Mouse (Mus musculus) liver, embryonic 16.5 days (tissue): Measurements from ENCODE around the gene Zfp689. TPM values are rescaled to one million over a fixed set of nuclear protein-coding genes. Genes with fewer than 3 reads are reported as not detected.
"Not testable (repeated sequence)": the region's sequence is repeated elsewhere in the genome, so short reads cannot be mapped to it uniquely, and the experiment has no call there.

Experiments used
- ATAC-seq: fragments of 200-750 bp; cut with Nextera tagmentation; 2 replicates; pipeline ENCODE4 v1.8.0; 2017; ENCODE audit warnings: low read depth, mild to moderate bottlenecking, moderate number of reproducible peaks, moderate library complexity
- H3K27ac ChIP-seq: fragments of 300-500 bp; sonication (generic); 2 replicates; pipeline ENCODE4 v1.5.1; 2014; ENCODE audit warnings: mild to moderate bottlenecking, low read length
- H3K27me3 ChIP-seq: fragments of 300-500 bp; sonication (generic); 2 replicates; pipeline ENCODE4 v1.6.1; 2014; ENCODE audit warnings: low read depth, low read length, mixed read lengths; ENCODE audit not compliant: control insufficient read depth, insufficient read depth
- H3K36me3 ChIP-seq: fragments of 300-500 bp; sonication (generic); 2 replicates; pipeline ENCODE4 v1.6.1; 2014; ENCODE audit warnings: mild to moderate bottlenecking; ENCODE audit not compliant: control insufficient read depth, insufficient read depth
- H3K4me1 ChIP-seq: fragments of 300-500 bp; sonication (generic); 2 replicates; pipeline ENCODE4 v1.6.1; 2014; ENCODE audit warnings: low read depth, low read length, mixed read lengths; ENCODE audit not compliant: control insufficient read depth
- H3K4me2 ChIP-seq: fragments of 300-500 bp; sonication (generic); 2 replicates; pipeline ENCODE4 v1.6.1; 2014; ENCODE audit warnings: low read depth, low read length, mixed read lengths
- H3K4me3 ChIP-seq: fragments of 300-500 bp; sonication (generic); 2 replicates; pipeline ENCODE4 v1.5.1; 2014; ENCODE audit warnings: low read depth, mild to moderate bottlenecking, low read length
- H3K9ac ChIP-seq: fragments of 300-500 bp; sonication (generic); 2 replicates; pipeline ENCODE4 v1.6.1; 2014; ENCODE audit warnings: low read depth, low read length
- H3K9me3 ChIP-seq: fragments of 300-500 bp; sonication (generic); replicated peaks from 2 replicates; pipeline ENCODE4 v1.6.1; 2016; ENCODE audit warnings: low read length; ENCODE audit not compliant: control insufficient read depth
- WGBS: fragments of 180-500 bp; shearing (Covaris S2); extraction: QIAGEN DNeasy Blood & Tissue Kit; methylation state at CpG from one replicate; pipeline ENCODE4 v1.1.7; 2014; ENCODE audit not compliant: insufficient replicate concordance; 5-methylcytosine and 5-hydroxymethylcytosine counted together
- polyA plus RNA-seq: library from polyadenylated mRNA; unstranded; fragments of >200 nt; fragmentation: Nextera tagmentation; extraction: Ambion mirVana; gene quantifications from 2 replicates; pipeline ENCODE4 v1.2.1, GENCODE M21; 2015

Gene Zfp689
- 2.2 and 2.9 TPM in 2 replicates for polyA plus RNA-seq

DNA sequence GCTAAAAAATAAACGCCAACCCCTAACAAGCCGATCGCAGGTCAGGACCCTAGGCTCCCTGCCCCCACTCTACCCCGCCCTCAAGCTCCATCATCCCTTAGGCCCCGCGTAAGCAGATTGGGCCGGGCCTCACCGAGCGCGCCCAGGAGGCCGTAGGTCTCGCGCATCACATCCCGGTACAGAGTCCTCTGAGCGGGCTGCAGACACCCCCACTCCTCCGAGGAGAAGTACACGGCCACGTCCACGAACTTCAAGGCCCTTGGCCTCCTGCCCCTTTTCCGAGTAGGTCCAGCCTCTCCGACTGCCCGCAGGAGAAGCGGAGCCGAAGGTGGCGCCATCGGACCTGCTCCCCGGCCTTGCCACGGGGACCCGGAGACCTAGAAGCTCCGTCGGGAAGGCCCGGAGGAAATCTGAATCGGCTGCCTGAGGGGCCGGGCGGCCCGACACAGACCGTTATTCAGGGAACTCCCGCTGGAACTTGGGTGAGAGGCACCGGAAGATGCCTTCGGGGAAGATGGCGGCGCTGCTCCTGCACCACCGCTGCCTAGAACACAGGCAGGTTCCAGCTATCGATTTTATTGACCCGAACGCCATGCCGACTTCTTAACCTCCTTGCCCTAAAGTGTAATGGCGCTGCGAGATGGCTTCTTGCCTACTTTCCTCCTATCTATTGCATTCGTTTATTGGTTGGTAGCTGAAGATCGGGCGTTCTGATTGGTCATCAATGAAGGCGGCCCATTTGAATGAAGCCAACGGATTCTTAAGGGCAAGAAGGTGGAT is at the start of gene Zfp689:
Gene Zfp689, minus strand, starts transcription at position 638 of the 780 bp plus-strand sequence.
- Histone ChIP-seq H3K9ac (peak within 1 kb of the TSS; percentile 94), H3K27me3 (no peaks in the 10 kb centered on the region), H3K4me1 (peaks cover 26% of the 10 kb centered on the region), H3K4me2 (peak within 1 kb of the TSS; percentile 78), H3K9me3 (no peaks in the 10 kb centered on the region), H3K4me3 (peak within 1 kb of the TSS; percentile 98), H3K36me3 (peaks cover 18% of the 10 kb centered on the region), H3K27ac (peak within 1 kb of the TSS; percentile 94)
- ATAC-seq, result peak; percentile 92
- under 1% methylated on average over 54 of the region's 54 CpGs for WGBS

DNA sequence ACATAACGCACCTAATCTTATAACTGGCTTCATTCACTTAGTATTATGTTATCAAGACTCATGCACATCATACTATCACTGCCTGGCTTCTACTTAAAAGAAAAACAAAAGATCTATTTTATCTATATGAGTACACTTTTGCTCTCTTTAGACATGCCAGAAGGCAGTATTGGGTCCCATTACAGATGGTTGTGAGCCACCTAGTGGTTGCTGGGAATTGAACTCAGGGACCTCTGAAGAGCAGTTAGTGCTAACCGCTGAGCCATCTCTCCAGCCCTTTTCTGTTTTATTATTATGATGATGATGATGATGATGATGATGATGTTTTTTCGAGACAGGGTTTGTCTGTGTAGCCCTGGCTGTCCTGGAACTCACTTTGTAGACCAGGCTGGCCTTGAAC is 49.4 kb upstream of the Zfp689 start:
- 45% methylated on average over 3 of the region's 3 CpGs for WGBS
- Histone ChIP-seq H3K4me1 (peaks cover 4% of the 10 kb centered on the region), H3K4me2 (no peak overlapping the region), H3K4me3 (no peak overlapping the region), H3K27ac (no peak overlapping the region), H3K9me3 (no peaks in the 10 kb centered on the region), H3K27me3 (no peaks in the 10 kb centered on the region), H3K9ac (no peak overlapping the region), H3K36me3 (no peaks in the 10 kb centered on the region)
- ATAC-seq, result peak; percentile 48; the same call in 1 of the 2 replicates

DNA sequence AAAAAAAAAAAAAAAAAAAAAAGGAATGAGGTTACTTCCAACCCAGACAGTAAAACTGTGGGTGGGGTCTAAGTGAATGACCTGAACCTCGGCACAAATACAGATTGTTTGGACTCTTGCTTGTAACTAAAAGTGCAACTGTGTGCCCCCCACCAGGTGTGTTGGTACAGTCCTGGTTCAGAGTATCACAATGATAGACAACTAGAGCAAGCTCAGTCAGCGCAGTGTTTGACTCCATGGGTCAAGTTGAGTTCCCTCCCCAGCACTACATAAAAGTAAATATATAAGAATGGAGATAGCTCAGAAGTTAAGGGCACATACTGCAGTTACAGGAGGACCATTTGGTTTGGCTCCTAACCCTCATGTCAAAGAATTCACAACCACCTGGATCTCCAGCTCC is 48.4 kb upstream of the Zfp689 start:
- no peak overlapping the region for H3K4me3 ChIP-seq
- no peak overlapping the region for H3K4me2 ChIP-seq
- H3K4me1 ChIP-seq, result peaks cover 4% of the 10 kb centered on the region
- no peaks in the 10 kb centered on the region for H3K27me3 ChIP-seq
- H3K27ac ChIP-seq, result 0 out of 2 replicates have a peak overlapping the region, but pooled peaks have one; percentile 21
- no peak overlapping the region for H3K9ac ChIP-seq
- no peaks in the 10 kb centered on the region for H3K36me3 ChIP-seq
- 68% methylated on average over 2 of the region's 2 CpGs for WGBS
- H3K9me3 ChIP-seq, result no peaks in the 10 kb centered on the region
- peak; percentile 66 for ATAC-seq

DNA sequence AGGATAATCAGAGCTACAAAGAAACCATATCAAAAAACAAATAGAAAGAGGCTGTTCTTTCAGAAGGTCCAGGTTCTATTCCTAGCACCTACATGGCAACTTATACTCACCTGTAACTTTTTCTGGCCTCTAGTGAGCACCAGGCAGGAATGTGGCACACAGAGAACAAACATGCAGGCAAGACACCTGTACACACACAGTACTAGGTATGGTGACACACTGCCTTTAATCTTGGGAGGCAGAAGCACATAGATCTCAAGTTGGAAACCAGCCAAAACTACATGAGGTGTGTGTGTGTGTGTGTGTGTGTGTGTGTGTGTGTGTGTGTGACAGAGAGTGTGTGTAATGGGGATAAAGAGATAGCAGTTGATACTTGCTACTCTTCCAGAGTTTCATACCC is 45.7 kb upstream of the Zfp689 start:
- ATAC-seq, result no peak
- H3K4me1 ChIP-seq, result peaks cover 4% of the 10 kb centered on the region

DNA sequence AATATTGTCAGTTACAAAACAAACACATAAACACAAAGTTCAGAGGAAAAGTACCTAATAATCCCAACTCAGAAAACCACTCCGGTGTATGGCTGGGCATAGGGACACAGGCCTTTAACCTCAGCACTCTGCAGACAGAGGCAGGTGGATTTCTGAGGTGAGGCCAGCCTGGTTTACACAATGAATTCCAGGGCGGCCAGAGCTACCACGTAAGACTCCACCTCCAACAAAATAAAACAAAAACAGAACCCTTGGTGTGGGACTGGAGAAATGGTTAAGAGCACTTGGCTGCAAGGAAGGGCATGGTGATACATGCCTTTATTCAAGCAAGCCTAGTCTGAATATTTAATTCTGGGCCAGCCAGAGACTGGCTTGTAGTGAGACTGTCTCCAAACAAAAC is 42.9 kb upstream of the Zfp689 start:
- peaks cover 39% of the 10 kb centered on the region for H3K36me3 ChIP-seq
- H3K27me3 ChIP-seq, result no peaks in the 10 kb centered on the region
- H3K4me3 ChIP-seq, result no peak overlapping the region
- WGBS, result 90% methylated on average over 3 of the region's 3 CpGs
- no peaks in the 10 kb centered on the region for H3K9me3 ChIP-seq
- no peak for ATAC-seq
- H3K4me1 ChIP-seq, result no peaks in the 10 kb centered on the region; the same call in 1 of the 2 replicates
- H3K27ac ChIP-seq, result no peak overlapping the region
- no peak overlapping the region for H3K4me2 ChIP-seq
- no peak overlapping the region for H3K9ac ChIP-seq

More for the DNA sequence above, 45.7 kb upstream of the Zfp689 start:
- Histone ChIP-seq H3K27ac (no peak overlapping the region), H3K9me3 (no peaks in the 10 kb centered on the region), H3K36me3 (peaks cover 19% of the 10 kb centered on the region), H3K9ac (no peak overlapping the region), H3K4me2 (no peak overlapping the region), H3K4me3 (no peak overlapping the region), H3K27me3 (no peaks in the 10 kb centered on the region)

DNA sequence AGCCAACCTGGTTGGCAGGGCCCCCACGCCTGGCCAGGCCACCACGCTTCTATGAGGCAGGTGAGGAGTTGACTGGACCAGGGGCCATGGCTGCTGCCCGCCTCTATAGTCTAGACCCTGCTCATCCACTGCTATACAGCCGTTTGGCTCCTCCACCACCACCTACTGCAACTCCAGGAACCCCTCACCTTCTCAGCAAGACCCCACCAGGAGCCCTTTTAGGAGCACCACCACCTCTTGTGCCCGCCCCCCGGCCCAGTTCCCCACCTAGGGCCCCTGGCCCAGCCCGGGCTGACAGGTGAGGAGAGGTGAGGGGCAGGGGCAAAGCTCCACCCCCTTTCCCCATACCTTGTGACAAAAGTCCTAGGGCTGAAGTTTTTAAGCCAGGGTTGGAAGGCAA is 41.0 kb upstream of the Zfp689 start:
- Histone ChIP-seq H3K4me1 (no peaks in the 10 kb centered on the region; the same call in 1 of the 2 replicates), H3K9me3 (no peaks in the 10 kb centered on the region), H3K4me2 (no peak overlapping the region), H3K4me3 (no peak overlapping the region), H3K36me3 (peaks cover 48% of the 10 kb centered on the region), H3K27ac (no peak overlapping the region), H3K9ac (no peak overlapping the region), H3K27me3 (no peaks in the 10 kb centered on the region)
- ATAC-seq, result 0 out of 2 replicates have a peak, but pooled peaks have one; percentile 19
- WGBS, result 80% methylated on average over 7 of the region's 7 CpGs

DNA sequence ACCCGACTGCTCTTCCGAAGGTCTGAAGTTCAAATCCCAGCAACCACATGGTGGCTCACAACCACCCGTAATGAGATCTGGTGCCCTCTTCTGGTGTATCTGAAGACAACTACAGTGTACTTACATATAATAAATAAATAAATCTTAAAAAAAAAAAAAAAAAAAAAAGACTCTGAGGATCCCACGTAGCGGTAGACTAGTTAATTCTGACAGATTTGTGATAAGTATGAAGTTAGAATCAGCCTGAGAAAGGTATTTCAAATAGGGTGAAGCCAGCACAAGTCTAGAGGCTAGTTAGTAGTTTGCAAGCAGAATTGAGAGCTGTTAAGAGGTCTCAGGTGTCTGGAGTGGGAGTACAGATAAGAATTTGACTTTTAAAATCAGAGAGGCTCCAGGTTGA is 39.4 kb upstream of the Zfp689 start:
- not testable (repeated sequence) for H3K9ac ChIP-seq, H3K27ac ChIP-seq, ATAC-seq, H3K27me3 ChIP-seq, H3K4me1 ChIP-seq, H3K9me3 ChIP-seq, H3K4me3 ChIP-seq, H3K4me2 ChIP-seq
- WGBS, result 84% methylated on average over 4 of the region's 5 CpGs
- H3K36me3 ChIP-seq, result peaks cover 54% of the 10 kb centered on the region

DNA sequence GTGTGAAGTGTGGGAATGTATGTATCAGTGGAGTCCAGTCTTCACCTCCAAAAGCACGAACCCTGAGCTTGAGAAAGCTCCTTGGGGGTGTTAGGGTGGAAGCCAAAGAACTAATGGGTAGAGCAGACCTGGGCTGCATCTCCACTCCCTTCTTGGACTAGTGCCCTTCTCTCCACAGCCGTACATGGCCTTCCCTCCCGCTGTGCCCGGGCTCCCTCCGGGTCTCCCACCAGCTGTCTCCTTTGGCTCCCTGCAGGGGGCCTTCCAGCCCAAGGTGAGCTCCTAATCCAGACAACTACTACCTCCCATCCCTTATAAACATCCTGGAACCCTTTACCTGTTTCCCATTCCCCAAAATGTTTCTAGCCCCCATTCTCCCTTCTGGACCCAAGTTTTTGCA is 36.5 kb upstream of the Zfp689 start:
- H3K9ac ChIP-seq, result no peak overlapping the region
- H3K4me3 ChIP-seq, result no peak overlapping the region
- peaks cover 55% of the 10 kb centered on the region for H3K36me3 ChIP-seq
- ATAC-seq, result no peak
- H3K27ac ChIP-seq, result no peak overlapping the region
- 87% methylated on average over 2 of the region's 5 CpGs for WGBS
- H3K4me2 ChIP-seq, result no peak overlapping the region
- H3K27me3 ChIP-seq, result no peaks in the 10 kb centered on the region
- H3K4me1 ChIP-seq, result peaks cover 13% of the 10 kb centered on the region
- no peaks in the 10 kb centered on the region for H3K9me3 ChIP-seq

DNA sequence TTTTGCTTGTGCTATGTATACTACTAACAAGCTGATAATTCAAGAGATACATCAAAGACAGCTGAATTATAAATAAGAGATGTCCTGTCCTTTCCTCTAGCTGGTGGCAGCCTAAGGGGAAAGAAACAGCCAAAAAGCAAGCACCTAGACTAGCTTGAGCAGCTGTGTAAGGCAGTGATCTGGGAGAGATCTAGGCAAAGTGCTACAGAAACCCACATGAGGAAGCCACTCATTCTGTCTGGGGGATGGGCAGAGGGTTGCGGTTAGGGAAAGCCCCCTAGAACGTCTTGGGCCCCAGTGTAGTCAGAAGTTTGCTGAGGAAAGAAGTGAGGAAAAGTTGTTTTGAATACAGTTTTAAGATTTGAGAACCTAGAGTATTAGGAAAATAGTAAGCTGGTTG is 31.4 kb upstream of the Zfp689 start:
- no peak for ATAC-seq
- WGBS, result 14% methylated on average over 2 of the region's 2 CpGs
- peak overlapping the region; percentile 85 for H3K4me2 ChIP-seq
- peaks cover 26% of the 10 kb centered on the region for H3K4me1 ChIP-seq
- H3K27me3 ChIP-seq, result no peaks in the 10 kb centered on the region
- H3K4me3 ChIP-seq, result peak overlapping the region; percentile 93
- H3K27ac ChIP-seq, result peak overlapping the region; percentile 97
- H3K36me3 ChIP-seq, result peaks cover 34% of the 10 kb centered on the region
- no peaks in the 10 kb centered on the region for H3K9me3 ChIP-seq
- peak overlapping the region; percentile 96 for H3K9ac ChIP-seq
